Mouse (Mus musculus) spleen, adult 2 months (tissue): ENCODE data around the gene Kcmf1.

Experiments used
- CTCF ChIP-seq: fragments of 200-500 bp; IDR thresholded peaks from 2 replicates; pipeline ENCODE4 v1.5.1; 2011; ENCODE audit warnings: mild to moderate bottlenecking, inconsistent platforms; ENCODE audit not compliant: insufficient read depth, insufficient read length, insufficient replicate concordance; ENCODE audit errors: extremely low read depth
- POLR2A ChIP-seq: fragments of 200-500 bp; IDR thresholded peaks from 2 replicates; pipeline ENCODE4 v1.6.1; 2011; ENCODE audit warnings: low read depth, low read length, inconsistent platforms

DNA sequence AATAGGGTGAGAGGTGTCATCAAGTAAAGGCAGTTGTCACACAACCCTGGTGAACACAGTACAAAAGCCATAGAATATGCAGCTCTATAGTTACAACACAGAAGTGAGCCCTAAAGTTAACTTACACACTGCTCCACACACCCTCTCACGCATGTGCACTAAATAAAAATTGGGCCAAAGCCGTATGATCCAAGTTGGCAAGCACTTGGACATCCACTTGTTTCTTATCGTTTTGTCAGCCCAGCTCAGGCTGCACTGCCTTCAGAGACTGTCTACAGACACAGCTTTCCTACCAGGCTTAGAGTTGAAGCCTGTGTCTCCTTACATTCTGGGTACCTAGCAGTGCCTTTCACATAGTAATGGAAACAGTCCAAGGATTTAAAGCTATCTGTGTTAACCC, 4.8 kb downstream of the Kcmf1 start:
- TF ChIP-seq CTCF (no peak), POLR2A (no peak)
